ENCODE assay signal across 8 mouse cellular contexts in the genomic region with DNA sequence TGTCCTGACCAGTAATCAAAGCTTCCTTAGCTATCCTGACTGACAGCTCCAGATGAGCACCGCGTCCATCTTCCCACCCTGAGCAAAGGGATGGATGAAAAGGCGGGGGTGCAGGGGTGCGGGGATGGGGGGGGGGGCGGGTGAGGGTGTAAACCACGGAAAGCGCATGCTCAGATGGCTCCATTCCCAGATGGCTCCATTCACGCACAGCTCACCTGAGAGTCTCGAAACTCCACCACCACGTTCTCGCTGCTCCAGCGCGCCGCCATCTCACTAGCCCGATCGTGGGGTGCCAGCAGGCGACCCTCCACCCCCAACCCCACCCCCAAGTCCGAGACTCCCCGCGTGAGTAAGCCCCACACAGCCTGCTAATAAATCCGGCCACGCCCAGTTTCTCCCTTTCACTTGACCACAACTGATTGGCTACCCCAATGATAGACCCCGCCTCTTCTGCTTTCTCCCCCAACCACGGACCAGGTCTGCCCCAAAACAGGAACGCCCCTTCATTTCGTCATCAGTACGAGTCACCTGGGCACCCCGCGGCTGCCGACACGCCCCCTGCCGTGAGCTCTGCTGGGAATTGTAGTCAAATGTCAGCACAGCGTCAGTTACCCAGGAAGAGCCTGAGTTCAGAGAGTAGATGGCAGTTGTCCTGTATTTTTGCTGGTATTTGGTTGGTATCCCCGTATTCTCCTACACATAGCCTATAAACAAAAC. TPM values are rescaled to one million over a fixed set of nuclear protein-coding genes. Genes with fewer than 3 reads are reported as not detected.
A peak's percentile ranks its signal among the peaks of the same experiment; 100 is the strongest.
DNase-seq lines count a peak whose midpoint lies in the region; ATAC-seq and TF ChIP-seq lines count a peak whose summit lies in the region.

A gene (minus strand): TSS at position 380 of the 717 bp plus-strand sequence.

- intact Hi-C loops in heart, postnatal 10 days (cut with DNase I) = no loop called here

- TF ChIP-seq POLR2A in ES-Bruce4 (IDR thresholded peaks at IDR 0.05; ENCODE audit: insufficient read depth, low read length) = peak; percentile 66

- peak; percentile 98 to 99 for DNase-seq in heart, postnatal 10 days
- peak; percentile 95 for DNase-seq in large intestine, adult 2 months (ENCODE audit: low read depth, low spot score)
- peak; percentile 99 for DNase-seq in liver, postnatal 0 days
- DNase-seq in testis, postnatal 10 days (ENCODE audit: low spot score) = peak; percentile 98

- peak within 1 kb of the TSS; percentile 73 for H3K4me2 ChIP-seq in forebrain, embryonic 13.5 days
- peak within 1 kb of the TSS; percentile 86 for H3K4me2 ChIP-seq in liver, postnatal 0 days (ENCODE audit: low read depth, low read length)
- H3K4me2 ChIP-seq in neural tube, embryonic 14.5 days (ENCODE audit: low read depth, low read length) = peak within 1 kb of the TSS; percentile 64

- H3K9ac ChIP-seq in ES-Bruce4 (ENCODE audit: low read depth, poor library complexity, severe bottlenecking) = peak within 1 kb of the TSS; percentile 78
- H3K9ac ChIP-seq in forebrain, embryonic 13.5 days = peak within 1 kb of the TSS; percentile 64
- H3K9ac ChIP-seq in liver, postnatal 0 days (replicated peaks) = peak within 1 kb of the TSS; percentile 61
- peak within 1 kb of the TSS; percentile 57; the same call in 1 of the 2 replicates for H3K9ac ChIP-seq in neural tube, embryonic 14.5 days (replicated peaks; ENCODE audit: low read depth, low read length)

- no peaks in the 10 kb centered on the region for H3K4me1 ChIP-seq in ES-Bruce4 (ENCODE audit: control insufficient read depth, insufficient read depth, low read length)
- H3K4me1 ChIP-seq in forebrain, embryonic 13.5 days = peaks cover 10% of the 10 kb centered on the region
- peaks cover 4% of the 10 kb centered on the region for H3K4me1 ChIP-seq in liver, postnatal 0 days (ENCODE audit: insufficient read depth)
- H3K4me1 ChIP-seq in neural tube, embryonic 14.5 days (ENCODE audit: control insufficient read depth, insufficient read depth, low read length) = 0 out of 2 replicates have a peak, but pooled peaks cover 6% of the 10 kb centered on the region

- no peaks in the 10 kb centered on the region for H3K9me3 ChIP-seq in ES-Bruce4 (replicated peaks; ENCODE audit: control insufficient read depth, insufficient read depth, low read length, poor library complexity, severe bottlenecking)
- no peaks in the 10 kb centered on the region for H3K9me3 ChIP-seq in forebrain, embryonic 13.5 days (replicated peaks)
- no peaks in the 10 kb centered on the region for H3K9me3 ChIP-seq in liver, postnatal 0 days (ENCODE audit: low read length)
- H3K9me3 ChIP-seq in neural tube, embryonic 14.5 days (ENCODE audit: control insufficient read depth, low read length) = no peaks in the 10 kb centered on the region

- TF ChIP-seq CTCF in ES-Bruce4 (IDR thresholded peaks at IDR 0.05; ENCODE audit: low read depth, low read length) = no peak
- TF ChIP-seq CTCF in liver, postnatal 0 days (IDR thresholded peaks at IDR 0.05; ENCODE audit: low read depth) = peak; percentile 54

- under 1% methylated on average over 34 of the region's 34 CpGs for WGBS in forebrain, embryonic 13.5 days
- WGBS in large intestine, adult 2 months = under 1% methylated on average over 34 of the region's 34 CpGs
- under 1% methylated on average over 33 of the region's 34 CpGs for WGBS in liver, postnatal 0 days (ENCODE audit: insufficient replicate concordance)
- 1% methylated on average over 34 of the region's 34 CpGs for WGBS in neural tube, embryonic 14.5 days

- H3K4me3 ChIP-seq in ES-Bruce4 (ENCODE audit: low read depth, low read length) = peak within 1 kb of the TSS; percentile 94
- H3K4me3 ChIP-seq in forebrain, embryonic 13.5 days = peak within 1 kb of the TSS; percentile 64
- H3K4me3 ChIP-seq in liver, postnatal 0 days (ENCODE audit: low read depth, low read length) = peak within 1 kb of the TSS; percentile 81
- peak within 1 kb of the TSS; percentile 58 for H3K4me3 ChIP-seq in neural tube, embryonic 14.5 days (ENCODE audit: low read depth, low read length)

- no peaks in the 10 kb centered on the region for H3K36me3 ChIP-seq in ES-Bruce4 (ENCODE audit: control insufficient read depth, insufficient read depth, low read length, poor library complexity, severe bottlenecking)
- H3K36me3 ChIP-seq in forebrain, embryonic 13.5 days (ENCODE audit: poor library complexity, severe bottlenecking) = no peaks in the 10 kb centered on the region
- no peaks in the 10 kb centered on the region for H3K36me3 ChIP-seq in liver, postnatal 0 days (replicated peaks; ENCODE audit: insufficient read depth, low read length)
- no peaks in the 10 kb centered on the region for H3K36me3 ChIP-seq in neural tube, embryonic 14.5 days (ENCODE audit: control insufficient read depth, insufficient read depth, low read length)

- peak; percentile 97 for ATAC-seq in cerebellum, adult (ENCODE audit: insufficient number of reproducible peaks, low FRiP score, low TSS enrichment)
- ATAC-seq in forebrain, embryonic 13.5 days = peak; percentile 100
- ATAC-seq in liver, postnatal 0 days = peak; percentile 100
- peak; percentile 98 for ATAC-seq in neural tube, embryonic 14.5 days (ENCODE audit: low read depth)

- H3K27me3 ChIP-seq in ES-Bruce4 (ENCODE audit: control insufficient read depth, insufficient read depth, low read length, poor library complexity, severe bottlenecking) = no peaks in the 10 kb centered on the region; the same call in 1 of the 2 replicates
- H3K27me3 ChIP-seq in forebrain, embryonic 13.5 days = no peaks in the 10 kb centered on the region
- H3K27me3 ChIP-seq in liver, postnatal 0 days (ENCODE audit: insufficient read depth, low read length) = no peaks in the 10 kb centered on the region
- H3K27me3 ChIP-seq in neural tube, embryonic 14.5 days (ENCODE audit: control insufficient read depth, insufficient read depth, low read length) = no peaks in the 10 kb centered on the region

- no peak within 1 kb of the TSS for H3K27ac ChIP-seq in ES-Bruce4 (ENCODE audit: insufficient read depth, low read length)
- H3K27ac ChIP-seq in forebrain, embryonic 13.5 days = no peak within 1 kb of the TSS
- H3K27ac ChIP-seq in liver, postnatal 0 days (ENCODE audit: low read depth) = 0 out of 2 replicates have a peak within 1 kb of the TSS, but pooled peaks have one; percentile 11
- no peak within 1 kb of the TSS for H3K27ac ChIP-seq in neural tube, embryonic 14.5 days (ENCODE audit: low read depth, low read length)

- no peak for TF ChIP-seq EP300 in ES-Bruce4 (IDR thresholded peaks at IDR 0.05; ENCODE audit: insufficient read depth, low read depth, low read length)
- TF ChIP-seq EP300 in liver, postnatal 0 days (IDR thresholded peaks at IDR 0.05; ENCODE audit: low read depth) = no peak

RNA-seq across cellular contexts. Expression of the gene that starts here (rescaled TPM):
- 16.8 and 17.2 TPM in 2 replicates for polyA plus RNA-seq in ES-Bruce4 (2011; ENCODE audit: insufficient read depth, insufficient read length, low read depth, missing spikeins)
- polyA plus RNA-seq in forebrain, embryonic 13.5 days (2015; fragmentation: Nextera tagmentation; extraction: Ambion mirVana) = 5.7 and 6.5 TPM in 2 replicates
- total RNA-seq in heart, postnatal 10 days (2021) = 10 to 100 TPM in 1 of 2 experiments, 1 to 10 TPM in 1; 10.0 to 10.2 TPM
- 2.8 and 4.9 TPM in 2 replicates for polyA plus RNA-seq in large intestine, adult 2 months (2012; rRNA removed)
- polyA plus RNA-seq in liver, postnatal 0 days (2015; fragmentation: Nextera tagmentation; extraction: Ambion mirVana) = 0.77 and 0.92 TPM in 2 replicates
- polyA plus RNA-seq in neural tube, embryonic 14.5 days (2014; fragmentation: Nextera tagmentation; extraction: Ambion mirVana) = 7.4 and 8.5 TPM in 2 replicates

Comparison
In these comparisons a context has a peak if more than half of its experiments do, and no peak if none do; other contexts are left out.
1. Peak in DNase-seq, ATAC-seq, H3K4me3 ChIP-seq, H3K27ac ChIP-seq, H3K9ac ChIP-seq and H3K4me2 ChIP-seq in liver, postnatal 0 days; RNA of the gene not detected or under 1 TPM.